Mouse (Mus musculus): Measurements from ENCODE around the gene Msi2. TPM values are rescaled to one million over a fixed set of nuclear protein-coding genes. Genes with fewer than 3 reads are reported as not detected.

Gene Msi2
- polyA plus RNA-seq, 1 experiment from 2014 or later, result 2.9 TPM

DNA sequence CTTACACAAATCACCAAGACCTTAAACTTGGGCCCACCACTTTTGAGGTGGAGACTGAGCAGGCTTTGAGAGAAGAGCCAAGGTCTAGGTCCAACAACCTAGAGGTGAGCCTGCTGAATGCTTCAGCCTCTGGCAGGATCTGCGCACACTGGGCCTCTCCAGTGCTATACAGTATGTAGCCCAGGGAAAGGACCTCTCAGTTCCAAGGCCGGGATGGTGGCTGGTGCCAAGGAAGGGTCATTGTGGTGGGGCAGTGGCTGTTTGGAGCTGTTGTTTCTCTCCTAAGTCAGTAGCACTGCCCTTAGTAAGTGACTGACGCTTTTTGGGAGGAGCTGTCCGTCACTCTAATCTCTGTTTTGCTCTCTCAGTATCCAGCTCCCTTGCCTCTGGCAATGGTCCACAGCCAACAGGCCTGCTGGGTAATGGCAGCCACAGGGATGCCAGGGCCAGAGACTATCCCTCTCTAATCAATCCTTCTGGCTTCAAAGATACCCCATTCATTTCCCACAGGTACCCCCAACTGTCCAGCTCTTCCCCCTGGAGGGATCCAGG is 243.3 kb downstream of the Msi2 start:
- H3K4me2 ChIP-seq (ENCODE audit: low read depth, low read length), result no peak overlapping the region
- H3K27ac ChIP-seq (ENCODE audit: low read length), result no peak overlapping the region
- no peaks in the 10 kb centered on the region for H3K27me3 ChIP-seq (ENCODE audit: control insufficient read depth, insufficient read depth, low read depth, low read length)
- H3K4me1 ChIP-seq (ENCODE audit: control insufficient read depth, low read depth, low read length), result no peaks in the 10 kb centered on the region
- no peaks in the 10 kb centered on the region for H3K36me3 ChIP-seq (ENCODE audit: control insufficient read depth, insufficient read depth)
- 71% methylated on average over 4 of the region's 4 CpGs for WGBS (ENCODE audit: insufficient replicate concordance)
- H3K9ac ChIP-seq (ENCODE audit: low read depth, low read length), result no peak overlapping the region
- H3K4me3 ChIP-seq (ENCODE audit: low read depth, low read length), result no peak overlapping the region
- no peaks in the 10 kb centered on the region for H3K9me3 ChIP-seq (replicated peaks; ENCODE audit: control insufficient read depth, low read length)
- ATAC-seq (ENCODE audit: low read depth), result no peak

DNA sequence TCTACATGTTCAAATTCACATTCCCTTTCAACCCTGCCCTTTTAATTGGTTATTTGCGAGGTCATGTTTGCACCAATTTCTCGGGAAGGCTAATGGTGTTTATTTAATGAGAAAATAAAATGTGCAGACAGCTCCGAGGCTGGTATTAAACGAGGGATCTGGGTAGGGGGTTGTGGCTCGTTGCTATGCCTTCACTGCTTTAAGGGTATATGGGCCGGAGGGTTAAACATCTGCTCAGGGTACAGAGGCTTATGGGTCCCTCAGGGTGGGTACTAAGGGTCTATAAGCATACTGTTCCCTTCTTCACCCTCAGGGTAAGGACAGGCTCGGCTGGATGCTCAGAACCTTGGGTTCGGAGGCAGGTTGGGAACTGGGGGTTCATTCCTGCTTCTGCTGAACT is 245.6 kb downstream of the Msi2 start:
- Histone ChIP-seq H3K9me3 (replicated peaks; ENCODE audit: control insufficient read depth, low read length) (no peaks in the 10 kb centered on the region), H3K36me3 (ENCODE audit: control insufficient read depth, insufficient read depth) (no peaks in the 10 kb centered on the region), H3K4me1 (ENCODE audit: control insufficient read depth, low read depth, low read length) (no peaks in the 10 kb centered on the region), H3K27me3 (ENCODE audit: control insufficient read depth, insufficient read depth, low read depth, low read length) (no peaks in the 10 kb centered on the region), H3K27ac (ENCODE audit: low read length) (no peak overlapping the region), H3K4me2 (ENCODE audit: low read depth, low read length) (no peak overlapping the region), H3K4me3 (ENCODE audit: low read depth, low read length) (no peak overlapping the region), H3K9ac (ENCODE audit: low read depth, low read length) (no peak overlapping the region)
- no peak for ATAC-seq (ENCODE audit: low read depth)
- WGBS (ENCODE audit: insufficient replicate concordance), result 66% methylated on average over 8 of the region's 8 CpGs

DNA sequence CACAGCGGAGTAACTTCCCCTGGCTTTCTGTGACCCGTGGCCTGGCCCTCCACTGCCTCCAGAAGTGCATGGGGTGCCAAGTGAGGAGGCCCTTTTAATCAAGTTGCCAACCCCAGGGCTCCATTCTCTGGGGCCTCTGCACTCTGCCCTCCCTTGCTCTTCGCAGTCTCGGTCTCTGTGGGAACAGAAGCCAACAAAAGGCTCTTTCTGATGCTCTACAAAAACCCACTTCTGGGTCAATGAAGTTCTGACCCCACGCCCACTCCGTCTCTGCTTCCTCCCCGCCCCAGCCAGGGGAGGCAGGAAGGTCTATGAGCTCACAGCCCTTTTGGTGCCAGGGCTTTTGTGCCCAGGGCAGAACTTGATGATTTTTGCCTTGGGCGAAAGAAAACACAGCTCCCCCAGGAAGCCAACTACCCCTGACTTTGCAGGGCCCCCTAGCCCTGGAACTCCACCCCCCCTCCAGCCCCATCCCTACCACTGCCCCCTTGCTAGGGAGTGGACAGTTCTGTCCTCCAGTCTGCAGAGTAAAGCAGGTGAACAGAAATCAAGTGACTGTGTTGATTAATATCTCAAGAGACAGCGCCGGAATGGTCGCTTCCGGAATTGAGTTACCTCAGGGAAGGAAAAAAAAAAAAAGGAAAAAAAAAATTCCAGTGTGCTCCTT is 246.2 kb downstream of the Msi2 start:
- H3K27ac ChIP-seq (ENCODE audit: low read length), result no peak overlapping the region
- no peaks in the 10 kb centered on the region for H3K9me3 ChIP-seq (replicated peaks; ENCODE audit: control insufficient read depth, low read length)
- no peaks in the 10 kb centered on the region for H3K36me3 ChIP-seq (ENCODE audit: control insufficient read depth, insufficient read depth)
- no peak overlapping the region for H3K4me3 ChIP-seq (ENCODE audit: low read depth, low read length)
- no peak overlapping the region for H3K4me2 ChIP-seq (ENCODE audit: low read depth, low read length)
- no peaks in the 10 kb centered on the region for H3K4me1 ChIP-seq (ENCODE audit: control insufficient read depth, low read depth, low read length)
- 74% methylated on average over 12 of the region's 12 CpGs for WGBS (ENCODE audit: insufficient replicate concordance)
- no peaks in the 10 kb centered on the region for H3K27me3 ChIP-seq (ENCODE audit: control insufficient read depth, insufficient read depth, low read depth, low read length)
- no peak overlapping the region for H3K9ac ChIP-seq (ENCODE audit: low read depth, low read length)
- no peak for ATAC-seq (ENCODE audit: low read depth)

DNA sequence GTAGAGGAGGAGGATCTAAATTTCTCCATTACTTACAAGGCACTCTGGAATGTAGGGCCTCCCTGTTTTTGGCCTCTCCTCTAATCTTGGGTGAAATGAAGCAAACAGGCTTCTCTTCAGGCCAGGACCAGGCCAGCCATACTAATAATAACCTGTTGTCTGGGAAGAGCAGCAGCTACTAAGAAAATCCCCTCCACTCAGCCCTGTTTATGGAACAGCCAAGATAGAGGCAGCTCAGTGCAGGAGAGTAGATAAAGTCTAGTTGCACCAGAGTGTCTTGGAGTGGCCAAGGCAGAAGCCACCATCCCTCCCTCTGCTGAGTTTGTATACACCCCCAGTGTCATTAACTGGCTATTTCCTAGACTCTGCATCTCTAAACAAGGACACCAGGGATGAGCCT is 247.7 kb downstream of the Msi2 start:
- no peak overlapping the region for H3K9ac ChIP-seq (ENCODE audit: low read depth, low read length)
- no peak for ATAC-seq (ENCODE audit: low read depth)
- H3K4me1 ChIP-seq (ENCODE audit: control insufficient read depth, low read depth, low read length), result no peaks in the 10 kb centered on the region
- no peaks in the 10 kb centered on the region for H3K36me3 ChIP-seq (ENCODE audit: control insufficient read depth, insufficient read depth)
- no peak overlapping the region for H3K4me2 ChIP-seq (ENCODE audit: low read depth, low read length)
- no peaks in the 10 kb centered on the region for H3K27me3 ChIP-seq (ENCODE audit: control insufficient read depth, insufficient read depth, low read depth, low read length)
- H3K27ac ChIP-seq (ENCODE audit: low read length), result no peak overlapping the region
- H3K9me3 ChIP-seq (replicated peaks; ENCODE audit: control insufficient read depth, low read length), result no peaks in the 10 kb centered on the region
- H3K4me3 ChIP-seq (ENCODE audit: low read depth, low read length), result no peak overlapping the region

DNA sequence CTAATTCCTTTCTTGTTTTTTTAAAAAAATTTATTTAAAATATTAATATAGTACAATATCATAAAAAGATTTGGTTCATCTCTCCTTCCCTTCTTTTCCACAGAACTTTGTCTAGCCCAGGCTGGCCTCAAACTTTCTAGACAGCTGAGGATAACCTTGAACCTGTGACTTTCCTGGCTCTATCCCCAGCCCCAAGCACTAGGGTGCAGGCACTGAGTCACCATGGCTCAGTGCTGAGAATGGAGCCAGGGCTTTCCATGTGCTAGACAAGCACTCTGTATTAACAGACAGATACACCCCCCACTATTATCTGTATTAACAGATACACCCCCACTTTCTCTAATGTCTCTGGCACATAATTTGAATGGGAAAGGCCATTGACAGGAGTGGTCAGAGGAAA is 249.3 kb downstream of the Msi2 start:
- ATAC-seq (ENCODE audit: low read depth), result no peak
- H3K36me3 ChIP-seq (ENCODE audit: control insufficient read depth, insufficient read depth), result no peaks in the 10 kb centered on the region
- no peaks in the 10 kb centered on the region for H3K27me3 ChIP-seq (ENCODE audit: control insufficient read depth, insufficient read depth, low read depth, low read length)
- no peaks in the 10 kb centered on the region for H3K4me1 ChIP-seq (ENCODE audit: control insufficient read depth, low read depth, low read length)
- no peak overlapping the region for H3K4me3 ChIP-seq (ENCODE audit: low read depth, low read length)
- no peak overlapping the region for H3K4me2 ChIP-seq (ENCODE audit: low read depth, low read length)
- no peak overlapping the region for H3K27ac ChIP-seq (ENCODE audit: low read length)
- no peak overlapping the region for H3K9ac ChIP-seq (ENCODE audit: low read depth, low read length)
- H3K9me3 ChIP-seq (replicated peaks; ENCODE audit: control insufficient read depth, low read length), result no peaks in the 10 kb centered on the region

DNA sequence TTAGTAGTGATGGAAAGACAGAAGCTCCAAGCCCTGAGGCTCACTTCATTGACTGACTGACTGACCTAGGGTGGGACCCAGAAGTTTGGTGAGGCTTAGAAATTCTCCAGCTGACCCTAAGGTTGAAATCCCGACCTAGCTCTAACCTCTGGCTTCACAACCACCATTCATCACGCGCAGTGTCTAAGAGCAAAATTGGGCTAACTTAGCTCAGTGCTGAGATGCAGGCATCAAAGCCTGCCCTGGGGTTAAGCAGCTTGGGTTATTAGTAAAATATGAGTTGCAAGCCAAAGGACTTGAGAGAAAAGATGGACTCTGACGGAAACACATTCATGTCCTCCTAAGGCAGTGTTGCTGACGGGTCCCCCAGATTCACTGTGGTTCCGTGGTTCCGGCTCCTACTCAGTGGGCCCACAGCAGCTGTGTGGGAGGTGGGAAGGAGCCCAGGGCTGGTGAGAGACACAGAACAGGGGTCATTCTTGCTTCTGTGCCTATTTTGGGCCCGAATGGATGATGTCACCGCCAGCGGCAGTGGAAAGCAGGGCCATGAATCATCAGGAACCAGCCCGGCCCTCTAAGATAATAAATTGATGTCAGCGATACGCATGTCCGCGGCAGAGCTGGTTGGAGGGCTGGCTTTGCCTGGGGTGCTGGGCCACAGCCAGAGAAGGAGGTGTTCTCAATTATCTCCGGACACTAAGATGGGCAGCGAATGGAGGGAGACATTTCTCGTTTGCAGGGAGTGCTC is 250.6 kb downstream of the Msi2 start:
- 70% methylated on average over 18 of the region's 18 CpGs for WGBS (ENCODE audit: insufficient replicate concordance)
- H3K27ac ChIP-seq (ENCODE audit: low read length), result no peak overlapping the region
- no peak overlapping the region for H3K4me3 ChIP-seq (ENCODE audit: low read depth, low read length)

DNA sequence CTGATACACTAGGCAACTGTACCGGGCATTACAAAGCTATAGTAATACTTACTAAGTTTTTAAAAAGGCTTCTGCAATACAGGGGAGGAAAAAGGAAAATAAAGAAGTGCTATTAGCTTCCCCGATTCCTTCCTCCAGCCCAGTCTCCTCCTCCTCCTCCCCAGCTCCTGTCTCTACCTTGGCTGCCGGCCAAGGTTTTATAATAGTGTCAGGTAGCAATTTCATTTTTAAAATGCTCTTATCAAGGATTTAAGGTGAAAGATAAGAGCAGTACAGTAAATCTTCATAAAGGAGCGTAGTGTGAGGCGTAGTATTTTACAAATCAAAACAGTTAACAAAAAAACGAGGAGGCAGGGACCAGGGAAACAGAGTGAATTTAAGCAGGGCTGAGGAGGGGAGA is 254.4 kb downstream of the Msi2 start:
- ATAC-seq (ENCODE audit: low read depth), result no peak
- H3K4me2 ChIP-seq (ENCODE audit: low read depth, low read length), result no peak overlapping the region
- H3K9me3 ChIP-seq (replicated peaks; ENCODE audit: control insufficient read depth, low read length), result no peaks in the 10 kb centered on the region
- no peak overlapping the region for H3K4me3 ChIP-seq (ENCODE audit: low read depth, low read length)
- no peaks in the 10 kb centered on the region for H3K36me3 ChIP-seq (ENCODE audit: control insufficient read depth, insufficient read depth)
- no peaks in the 10 kb centered on the region for H3K27me3 ChIP-seq (ENCODE audit: control insufficient read depth, insufficient read depth, low read depth, low read length)
- 72% methylated on average over 6 of the region's 6 CpGs for WGBS (ENCODE audit: insufficient replicate concordance)
- no peak overlapping the region for H3K27ac ChIP-seq (ENCODE audit: low read length)
- H3K9ac ChIP-seq (ENCODE audit: low read depth, low read length), result no peak overlapping the region
- no peaks in the 10 kb centered on the region for H3K4me1 ChIP-seq (ENCODE audit: control insufficient read depth, low read depth, low read length)

More for the DNA sequence above, 250.6 kb downstream of the Msi2 start:
- Histone ChIP-seq H3K9me3 (replicated peaks; ENCODE audit: control insufficient read depth, low read length) (no peaks in the 10 kb centered on the region), H3K27me3 (ENCODE audit: control insufficient read depth, insufficient read depth, low read depth, low read length) (no peaks in the 10 kb centered on the region), H3K4me2 (ENCODE audit: low read depth, low read length) (no peak overlapping the region), H3K4me1 (ENCODE audit: control insufficient read depth, low read depth, low read length) (no peaks in the 10 kb centered on the region), H3K9ac (ENCODE audit: low read depth, low read length) (no peak overlapping the region), H3K36me3 (ENCODE audit: control insufficient read depth, insufficient read depth) (no peaks in the 10 kb centered on the region)
- no peak for ATAC-seq (ENCODE audit: low read depth)

DNA sequence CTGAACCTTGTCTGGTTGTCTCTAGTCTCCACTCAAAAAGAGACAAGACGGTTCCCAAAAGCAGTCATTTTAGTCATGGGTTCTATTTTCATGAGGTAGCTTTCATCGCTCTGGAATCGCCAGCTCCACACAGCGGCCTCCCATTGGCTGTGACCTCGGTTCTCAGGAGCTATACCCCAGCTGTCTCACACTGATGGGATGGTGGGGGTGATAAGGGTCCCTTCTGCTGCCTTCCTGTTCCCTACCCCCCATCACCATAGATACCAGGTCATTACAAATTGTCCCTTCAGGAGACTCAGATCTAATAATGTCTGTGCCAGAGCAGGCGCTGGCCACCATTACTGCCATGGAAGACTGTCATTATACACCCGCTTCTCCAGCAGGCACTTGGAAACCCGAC is 255.5 kb downstream of the Msi2 start:
- Histone ChIP-seq H3K27me3 (ENCODE audit: control insufficient read depth, insufficient read depth, low read depth, low read length) (no peaks in the 10 kb centered on the region), H3K36me3 (ENCODE audit: control insufficient read depth, insufficient read depth) (no peaks in the 10 kb centered on the region), H3K9me3 (replicated peaks; ENCODE audit: control insufficient read depth, low read length) (no peaks in the 10 kb centered on the region), H3K9ac (ENCODE audit: low read depth, low read length) (no peak overlapping the region), H3K27ac (ENCODE audit: low read length) (no peak overlapping the region), H3K4me2 (ENCODE audit: low read depth, low read length) (no peak overlapping the region), H3K4me3 (ENCODE audit: low read depth, low read length) (no peak overlapping the region), H3K4me1 (ENCODE audit: control insufficient read depth, low read depth, low read length) (no peaks in the 10 kb centered on the region)
- 80% methylated on average over 8 of the region's 8 CpGs for WGBS (ENCODE audit: insufficient replicate concordance)
- no peak for ATAC-seq (ENCODE audit: low read depth)

DNA sequence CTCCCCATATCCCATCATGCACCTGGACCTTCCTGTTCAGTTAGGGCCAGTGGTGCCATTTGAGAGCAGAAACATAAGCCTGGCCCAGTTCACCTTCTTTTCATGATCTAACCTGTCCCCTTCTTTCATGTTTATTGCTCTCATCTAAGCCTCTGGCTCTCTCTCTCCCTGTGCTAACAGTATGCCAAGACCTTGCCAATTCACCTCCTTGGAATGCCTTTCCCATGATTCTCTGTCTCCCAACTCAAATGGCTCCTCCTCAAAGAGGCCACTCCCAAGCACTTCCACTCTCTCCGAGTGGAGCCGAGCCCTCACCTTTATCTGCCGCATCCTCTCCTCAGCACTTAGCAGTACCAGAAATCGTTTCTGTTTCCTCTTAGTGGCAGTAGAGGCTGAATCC is 256.7 kb downstream of the Msi2 start:
- no peak for ATAC-seq (ENCODE audit: low read depth)
- Histone ChIP-seq H3K9me3 (replicated peaks; ENCODE audit: control insufficient read depth, low read length) (no peaks in the 10 kb centered on the region), H3K36me3 (ENCODE audit: control insufficient read depth, insufficient read depth) (no peaks in the 10 kb centered on the region), H3K4me2 (ENCODE audit: low read depth, low read length) (no peak overlapping the region), H3K4me3 (ENCODE audit: low read depth, low read length) (no peak overlapping the region), H3K27me3 (ENCODE audit: control insufficient read depth, insufficient read depth, low read depth, low read length) (no peaks in the 10 kb centered on the region), H3K27ac (ENCODE audit: low read length) (no peak overlapping the region), H3K9ac (ENCODE audit: low read depth, low read length) (no peak overlapping the region), H3K4me1 (ENCODE audit: control insufficient read depth, low read depth, low read length) (no peaks in the 10 kb centered on the region)
- WGBS (ENCODE audit: insufficient replicate concordance), result 79% methylated on average over 4 of the region's 4 CpGs

All from liver, embryonic 16.5 days (tissue).